ENCODE assay signal across 9 mouse cellular contexts in the genomic region with DNA sequence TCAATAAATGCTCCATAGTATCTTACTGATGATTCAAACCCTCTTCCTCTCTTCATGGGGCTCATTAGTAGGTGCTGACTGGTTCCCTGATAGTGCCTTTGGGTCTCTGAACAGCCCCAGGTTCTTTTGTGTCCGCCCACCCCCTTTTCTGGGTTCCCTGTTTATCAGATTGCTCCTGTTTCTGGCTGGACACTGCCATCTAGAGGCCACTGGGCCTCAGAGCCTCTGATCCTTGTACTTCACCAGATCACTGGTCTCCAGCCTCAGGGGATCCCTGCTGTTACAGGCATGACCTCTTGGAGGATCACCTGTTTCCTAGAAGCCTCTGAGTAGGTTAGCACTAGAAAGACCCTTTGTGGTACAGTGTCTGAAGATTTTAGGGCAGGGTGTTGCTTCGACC. TPM values are rescaled to one million over a fixed set of nuclear protein-coding genes. Genes with fewer than 3 reads are reported as not detected.
DNase-seq lines count a peak whose midpoint lies in the region; ATAC-seq and TF ChIP-seq lines count a peak whose summit lies in the region.
"Had no signal": no experiment of that assay in that cellular context is flagged by ENCODE, and none has a peak within 500 bp of the region (broad histone marks: within the 10 kb centered on the region; RNA-seq: fewer than 3 reads in every experiment).

No protein-coding gene starts in this region.

- H3K9me3 ChIP-seq in limb, embryonic 14.5 days (ENCODE audit: control insufficient read depth, low read length) = no peaks in the 10 kb centered on the region
- H3K9me3 ChIP-seq: embryonic facial prominence, embryonic 12.5 days had no signal

- H3K9ac ChIP-seq in limb, embryonic 14.5 days (ENCODE audit: low read depth, low read length, severe bottlenecking) = no peak overlapping the region
- H3K9ac ChIP-seq: embryonic facial prominence, embryonic 12.5 days had no signal

- no peaks in the 10 kb centered on the region for H3K36me3 ChIP-seq in limb, embryonic 14.5 days (ENCODE audit: control insufficient read depth, insufficient read depth, low read length)
- no peaks in the 10 kb centered on the region for H3K36me3 ChIP-seq in splenic B cell, adult 2 months (ENCODE audit: control insufficient read depth, insufficient read depth, low read length, poor library complexity, severe bottlenecking)
- H3K36me3 ChIP-seq: embryonic facial prominence, embryonic 12.5 days had no signal

- no peak overlapping the region for H3K4me2 ChIP-seq in limb, embryonic 14.5 days (replicated peaks; ENCODE audit: low read depth, low read length, severe bottlenecking)
- H3K4me2 ChIP-seq: embryonic facial prominence, embryonic 12.5 days had no signal

- no peak overlapping the region for H3K27ac ChIP-seq in limb, embryonic 14.5 days (replicated peaks; ENCODE audit: low read depth, low read length)
- H3K27ac ChIP-seq: embryonic facial prominence, embryonic 12.5 days had no signal

- no peaks in the 10 kb centered on the region for H3K27me3 ChIP-seq in limb, embryonic 14.5 days (ENCODE audit: control insufficient read depth, insufficient read depth, low read length)
- H3K27me3 ChIP-seq in splenic B cell, adult 2 months (ENCODE audit: control insufficient read depth, insufficient read depth, low read length, poor library complexity, severe bottlenecking) = no peaks in the 10 kb centered on the region
- H3K27me3 ChIP-seq: embryonic facial prominence, embryonic 12.5 days had no signal

- H3K4me3 ChIP-seq in limb, embryonic 14.5 days (replicated peaks; ENCODE audit: low read length) = no peak overlapping the region
- H3K4me3 ChIP-seq: embryonic facial prominence, embryonic 12.5 days had no signal

- ATAC-seq in limb, embryonic 14.5 days (ENCODE audit: low FRiP score, low read depth) = 0 out of 2 replicates have a peak, but pooled peaks have one; percentile 27

- DNase-seq in A20 (ENCODE audit: low read depth, low spot score) = peak; percentile 73
- DNase-seq in adrenal gland, adult 8-10 months = peak; percentile 56
- DNase-seq in embryo, embryonic 11.5 days (ENCODE audit: low read depth, low spot score) = peak; percentile 51
- peak; percentile 68 for DNase-seq in heart, adult 8-10 months (ENCODE audit: low spot score)
- peak; percentile 78 for DNase-seq in kidney, adult 9 months
- peak; percentile 73 for DNase-seq in limb, embryonic 14.5 days (ENCODE audit: low spot score)
- DNase-seq in neural tube, embryonic 10.5 days (ENCODE audit: extremely low spot score, low spot score) = peak; percentile 62
- peak; percentile 82 for DNase-seq in splenic B cell, adult 2 months (ENCODE audit: low read depth, low spot score)

- no peaks in the 10 kb centered on the region for H3K4me1 ChIP-seq in limb, embryonic 14.5 days (ENCODE audit: control insufficient read depth, insufficient read depth, low read length)
- H3K4me1 ChIP-seq: embryonic facial prominence, embryonic 12.5 days had no signal

- 32% methylated on average over 2 of the region's 2 CpGs for WGBS in limb, embryonic 14.5 days

- TF ChIP-seq POLR2A in limb, embryonic 14.5 days (IDR thresholded peaks at IDR 0.05; ENCODE audit: borderline replicate concordance, extremely low read depth, insufficient read depth, insufficient read length) = no peak

RNA-seq across cellular contexts. Expression of a gene that starts 39.8 kb away (rescaled TPM):
- total RNA-seq in adrenal gland, adult 8-10 months (2022) = 100 to 1,000 TPM in 2 of 4 experiments, 10 to 100 TPM in 2; 81.3 to 111 (median 98.3) TPM
- total RNA-seq in heart, adult 8-10 months (2022) = 100 to 1,000 TPM; 121 to 130 (median 129) TPM
- polyA plus RNA-seq in limb, embryonic 14.5 days (2012; rRNA removed) = 30.2 and 31.8 TPM in 2 replicates
- polyA plus RNA-seq in limb, embryonic 14.5 days (2014; fragmentation: Nextera tagmentation; extraction: Ambion mirVana) = 18.2 and 20.3 TPM in 2 replicates
